21 mouse cellular contexts compared by ENCODE assay signal in the genomic region with DNA sequence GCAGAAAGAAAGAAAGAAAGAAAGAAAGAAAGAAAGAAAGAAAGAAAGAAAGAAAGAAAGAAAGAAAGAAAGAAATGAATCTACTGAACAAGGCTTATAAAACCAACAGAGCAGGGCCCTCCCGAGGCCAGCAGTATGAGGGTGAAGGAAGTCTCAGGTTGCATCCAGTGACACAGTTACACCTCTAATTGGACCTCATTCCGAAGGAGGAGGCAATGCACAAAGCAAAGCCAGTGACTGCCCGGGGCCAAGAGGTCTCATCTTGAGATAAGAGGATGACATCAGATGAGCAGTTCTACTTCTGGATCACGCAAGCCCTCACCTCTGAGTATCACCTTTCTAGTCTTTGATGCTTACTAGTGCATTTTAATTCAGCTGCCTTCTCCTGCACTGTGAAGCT. TPM values are rescaled to one million over a fixed set of nuclear protein-coding genes. Genes with fewer than 3 reads are reported as not detected.
DNase-seq lines count a peak whose midpoint lies in the region; ATAC-seq and TF ChIP-seq lines count a peak whose summit lies in the region.
"Had no signal": no experiment of that assay in that cellular context is flagged by ENCODE, and none has a peak within 500 bp of the region (broad histone marks: within the 10 kb centered on the region; RNA-seq: fewer than 3 reads in every experiment).

No protein-coding gene starts in this region.

- H3K9me3 ChIP-seq in heart, postnatal 0 days (replicated peaks; ENCODE audit: control insufficient read depth, low read length) = no peaks in the 10 kb centered on the region
- no peaks in the 10 kb centered on the region for H3K9me3 ChIP-seq in embryonic facial prominence, embryonic 10.5 days
- H3K9me3 ChIP-seq: forebrain, embryonic 10.5 days; liver, embryonic 13.5 days had no signal

- H3K27me3 ChIP-seq in heart, postnatal 0 days (ENCODE audit: control insufficient read depth, insufficient read depth, low read length) = no peaks in the 10 kb centered on the region
- H3K27me3 ChIP-seq in embryonic facial prominence, embryonic 10.5 days (replicated peaks; ENCODE audit: low read depth, poor library complexity, severe bottlenecking) = no peaks in the 10 kb centered on the region
- H3K27me3 ChIP-seq: liver, embryonic 13.5 days had no signal

- H3K36me3 ChIP-seq in heart, postnatal 0 days (replicated peaks; ENCODE audit: control insufficient read depth, insufficient read depth, low read length) = no peaks in the 10 kb centered on the region
- H3K36me3 ChIP-seq in embryonic facial prominence, embryonic 10.5 days (replicated peaks) = no peaks in the 10 kb centered on the region
- H3K36me3 ChIP-seq: forebrain, embryonic 10.5 days; liver, embryonic 13.5 days had no signal

- peaks cover 42% of the 10 kb centered on the region for H3K4me1 ChIP-seq in heart, postnatal 0 days (ENCODE audit: control insufficient read depth, insufficient read depth)
- H3K4me1 ChIP-seq in embryonic facial prominence, embryonic 10.5 days = peaks cover 43% of the 10 kb centered on the region

- peak; percentile 61 for DNase-seq in gastrocnemius, adult 2 months
- no peak for DNase-seq in gastrocnemius, postnatal 10 days
- no peak for DNase-seq in heart, postnatal 0 days (ENCODE audit: low spot score)
- no peak for DNase-seq in heart, postnatal 4 days
- no peak for DNase-seq in left cerebral cortex, adult 2 months (ENCODE audit: extremely low spot score in 1 of 2, low spot score in 2 of 2)
- no peak for DNase-seq in left cerebral cortex, adult 9 months (ENCODE audit: low spot score in 2 of 2)
- peak; percentile 29 for DNase-seq in embryonic facial prominence, embryonic 10.5 days (ENCODE audit: low spot score)
- no peak for DNase-seq in thymus, postnatal 0 days (ENCODE audit: low spot score)
- DNase-seq: adrenal gland, postnatal 36 days; cerebellum, adult 11 months; cerebellum, adult 9-11 months; kidney, postnatal 10 days; liver, embryonic 13.5 days; lung, adult 2 months; lung, postnatal 14 days; midbrain, embryonic 14.5 days had no signal

- ATAC-seq in heart, postnatal 0 days (ENCODE audit: insufficient read depth, low read depth) = no peak
- ATAC-seq: forebrain, embryonic 16.5 days; inflammation-experienced regulatory T-cells, adult 6 months had no signal

- TF ChIP-seq CTCF in gastrocnemius, adult 2 months (IDR thresholded peaks at IDR 0.05) = no peak
- no peak for TF ChIP-seq CTCF in heart, postnatal 0 days (IDR thresholded peaks at IDR 0.05; ENCODE audit: low read depth)
- no peak for TF ChIP-seq CTCF in left cerebral cortex, adult 2 months (IDR thresholded peaks at IDR 0.05)

- H3K4me3 ChIP-seq in gastrocnemius, adult 2 months = no peak overlapping the region
- H3K4me3 ChIP-seq in heart, postnatal 0 days (ENCODE audit: low read depth, low read length) = no peak overlapping the region
- H3K4me3 ChIP-seq in left cerebral cortex, adult 2 months = no peak overlapping the region
- no peak overlapping the region for H3K4me3 ChIP-seq in embryonic facial prominence, embryonic 10.5 days
- H3K4me3 ChIP-seq: forebrain, embryonic 10.5 days; layer of hippocampus, adult 2 months; liver, embryonic 13.5 days had no signal

- peak overlapping the region; percentile 91 for H3K27ac ChIP-seq in gastrocnemius, adult 2 months
- peak overlapping the region; percentile 58 for H3K27ac ChIP-seq in heart, postnatal 0 days (ENCODE audit: low read depth)
- H3K27ac ChIP-seq in left cerebral cortex, adult 2 months = peak overlapping the region; percentile 50; the same call in 1 of the 2 replicates
- no peak overlapping the region for H3K27ac ChIP-seq in embryonic facial prominence, embryonic 10.5 days (replicated peaks)
- H3K27ac ChIP-seq: forebrain, embryonic 10.5 days; hindbrain, embryonic 14.5 days; layer of hippocampus, adult 2 months; liver, embryonic 13.5 days had no signal

- WGBS in heart, postnatal 0 days = 34% methylated on average over 4 of the region's 4 CpGs
- WGBS in embryonic facial prominence, embryonic 10.5 days = 22% methylated on average over 4 of the region's 4 CpGs

- H3K4me2 ChIP-seq in heart, postnatal 0 days (ENCODE audit: low read depth, low read length) = no peak overlapping the region
- H3K4me2 ChIP-seq: hindbrain, embryonic 14.5 days; liver, embryonic 13.5 days had no signal

- H3K9ac ChIP-seq in heart, postnatal 0 days (replicated peaks; ENCODE audit: low read depth, low read length) = no peak overlapping the region
- H3K9ac ChIP-seq: hindbrain, embryonic 14.5 days; liver, embryonic 13.5 days had no signal

- TF ChIP-seq EP300 in heart, postnatal 0 days (IDR thresholded peaks at IDR 0.05; ENCODE audit: low read depth) = no peak

- intact Hi-C loops in gastrocnemius, adult 2 months (cut with DNase I) = loop anchor here (2.0 kb wide), 1 partner anchor 20 kb away; a partner anchor contains a TSS
- intact Hi-C loops in left cerebral cortex, adult 2 months (cut with DNase I) = no loop called here

RNA-seq across cellular contexts. Expression of a gene that starts 20.2 kb away (rescaled TPM):
- 10 to 100 TPM; 35.4 to 39.1 TPM for total RNA-seq in gastrocnemius, adult 2 months (2021)
- 10 to 100 TPM; 23.9 to 24.5 TPM for total RNA-seq in gastrocnemius, postnatal 10 days (2021)
- 34.6 and 38.1 TPM in 2 replicates for total RNA-seq in heart, postnatal 0 days (2014; rRNA removed; ENCODE audit: low replicate concordance)
- 10.5 and 11.7 TPM in 2 replicates for polyA plus RNA-seq in heart, postnatal 0 days (2015; fragmentation: Nextera tagmentation; extraction: Ambion mirVana)
- total RNA-seq in heart, postnatal 4 days (2021) = 10 to 100 TPM; 24.9 to 27.0 TPM
- total RNA-seq in left cerebral cortex, adult 2 months (2021) = 10 to 100 TPM; 15.7 to 17.3 TPM
- 8.9 and 9.6 TPM in 2 replicates for polyA plus RNA-seq in embryonic facial prominence, embryonic 10.5 days (2016; fragmentation: Nextera tagmentation; extraction: Ambion mirVana)
- polyA plus RNA-seq in thymus, postnatal 0 days (2015; fragmentation: Nextera tagmentation; extraction: Ambion mirVana) = 7.3 and 7.9 TPM in 2 replicates

Comparison
In these comparisons a context has a peak if more than half of its experiments do, and no peak if none do; other contexts are left out.
1. DNase-seq: peak in gastrocnemius, adult 2 months (single experiment) and embryonic facial prominence, embryonic 10.5 days (single experiment); none in gastrocnemius, postnatal 10 days (single experiment), heart, postnatal 0 days (single experiment), heart, postnatal 4 days (single experiment), left cerebral cortex, adult 2 months (0 of 2), left cerebral cortex, adult 9 months (0 of 2) and thymus, postnatal 0 days (single experiment).